Mouse (Mus musculus) bone marrow macrophage, adult 2 months (primary cell): Measurements from ENCODE around the gene Fgfr2. TPM values are rescaled to one million over a fixed set of nuclear protein-coding genes. Genes with fewer than 3 reads are reported as not detected.

Source experiments
- H3K27ac ChIP-seq: 2 replicates; pipeline ENCODE4 v1.5.1; 2012; ENCODE audit warnings: low read depth, low read length; ENCODE audit not compliant: insufficient read depth
- H3K4me1 ChIP-seq: 2 replicates; pipeline ENCODE4 v1.6.1; 2012; ENCODE audit warnings: low read length; ENCODE audit not compliant: control insufficient read depth, insufficient read depth
- H3K4me3 ChIP-seq: 2 replicates; pipeline ENCODE4 v1.5.1; 2012; ENCODE audit warnings: mild to moderate bottlenecking, low read length, moderate library complexity; ENCODE audit not compliant: insufficient read depth
- CTCF ChIP-seq: IDR thresholded peaks from 2 replicates; pipeline ENCODE4 v1.5.1; 2012; ENCODE audit warnings: low read depth, mild to moderate bottlenecking, low read length, moderate library complexity
- POLR2A ChIP-seq: IDR thresholded peaks from 2 replicates; pipeline ENCODE4 v1.6.1; 2012; ENCODE audit warnings: mild to moderate bottlenecking, low read depth, low read length, borderline replicate concordance
- polyA plus RNA-seq: library from polyadenylated mRNA; stranded (reverse); fragments of >200 nt; gene quantifications from 2 replicates; pipeline ENCODE4 v1.2.4, GENCODE M21; 2012; ENCODE audit not compliant: missing spikeins, insufficient read depth, insufficient read length

Gene Fgfr2
- polyA plus RNA-seq, 1 experiment: 0.27 TPM

DNA sequence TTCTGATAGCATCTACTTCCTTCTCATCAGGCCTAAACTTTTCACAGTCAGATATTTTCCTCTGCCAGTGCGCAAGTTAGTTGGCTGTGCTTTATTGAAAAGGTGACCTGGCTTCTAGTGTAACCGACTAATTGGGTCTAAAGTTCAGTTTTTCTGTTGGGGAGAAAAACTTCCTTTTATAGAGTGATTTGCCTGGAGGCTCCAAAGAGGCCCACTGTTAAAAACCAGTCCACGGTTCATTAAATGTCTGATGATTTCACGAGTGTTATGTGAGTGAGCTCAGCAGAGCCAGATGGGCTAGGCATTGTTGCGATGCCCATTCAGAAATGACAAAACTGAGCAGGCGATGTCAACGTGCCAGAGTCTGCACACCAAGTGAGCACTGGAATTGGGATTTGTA, 2552.7 kb downstream of the Fgfr2 start:
- no peak for TF ChIP-seq CTCF
- no peak overlapping the region for H3K27ac ChIP-seq
- no peaks in the 10 kb centered on the region for H3K4me1 ChIP-seq
- H3K4me3 ChIP-seq: no peak overlapping the region

DNA sequence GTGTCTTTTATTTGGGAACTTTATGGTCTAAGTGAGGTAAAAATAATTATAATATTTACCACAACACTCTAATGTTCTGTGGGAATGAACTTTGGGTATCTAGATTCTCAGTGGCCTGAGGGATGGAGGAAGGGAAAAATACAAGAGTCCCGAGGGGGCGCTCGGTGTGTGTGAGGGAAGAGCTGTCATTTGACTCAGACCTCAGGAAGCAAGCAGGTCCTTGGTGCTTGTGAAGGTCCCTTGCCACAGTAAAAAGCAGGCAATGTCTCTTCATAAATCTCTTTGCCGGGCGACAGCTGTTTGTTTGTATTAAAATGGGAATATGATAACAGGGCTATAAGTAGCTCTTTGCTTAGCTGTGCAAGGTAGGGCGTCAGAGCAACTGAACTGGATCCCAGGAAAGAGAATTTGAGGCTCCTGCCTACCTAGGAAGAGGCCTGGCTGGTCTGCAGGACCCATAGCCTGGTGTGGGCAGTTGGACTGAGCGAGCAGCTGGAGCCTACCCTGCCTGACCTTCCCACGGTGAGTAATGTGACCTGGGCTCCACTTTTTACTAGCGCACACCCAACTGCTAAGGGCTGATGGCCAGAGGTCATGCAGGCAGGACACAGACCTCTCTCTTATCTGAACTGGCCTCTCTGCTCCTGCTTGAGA, 2554.2 kb downstream of the Fgfr2 start:
- Histone ChIP-seq H3K27ac (no peak overlapping the region), H3K4me3 (no peak overlapping the region), H3K4me1 (no peaks in the 10 kb centered on the region)
- TF ChIP-seq CTCF (no peak), POLR2A (no peak)

DNA sequence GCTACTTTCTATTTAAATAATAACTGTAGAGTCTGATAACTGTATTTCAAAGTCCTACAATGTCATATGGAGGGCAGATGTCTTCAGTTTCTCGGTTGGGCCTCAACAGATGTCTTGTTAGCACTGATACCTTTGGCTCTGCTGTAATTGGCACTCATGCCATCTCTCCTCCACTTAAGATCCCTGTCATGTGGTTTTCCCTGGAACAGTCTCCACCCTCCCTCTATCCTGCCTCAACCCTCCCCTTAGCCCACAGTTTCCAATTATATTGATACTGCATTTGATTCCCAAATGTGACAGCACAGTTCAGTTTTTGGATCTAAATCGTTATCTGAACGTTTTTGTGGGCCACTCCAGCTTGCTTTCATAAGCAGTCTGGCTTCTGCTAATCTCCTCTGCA, 2558.6 kb downstream of the Fgfr2 start:
- no peak overlapping the region for H3K4me3 ChIP-seq
- no peak for TF ChIP-seq CTCF
- no peak for TF ChIP-seq POLR2A
- H3K4me1 ChIP-seq: no peaks in the 10 kb centered on the region
- H3K27ac ChIP-seq: no peak overlapping the region

- Histone ChIP-seq H3K27ac (no peak overlapping the region), H3K4me3 (no peak overlapping the region), H3K4me1 (no peaks in the 10 kb centered on the region)
- TF ChIP-seq CTCF (no peak), POLR2A (no peak)
Measured at GRCm38 (mm10) chr7:130563880-130564279, 2559.3 kb downstream of the Fgfr2 start.

GRCm38 (mm10) chr7:130563276-130563675, 2559.9 kb downstream of the Fgfr2 start:
- TF ChIP-seq POLR2A (no peak), CTCF (no peak)
- H3K4me3 ChIP-seq: no peak overlapping the region
- H3K4me1 ChIP-seq: no peaks in the 10 kb centered on the region
- no peak overlapping the region for H3K27ac ChIP-seq

GRCm38 (mm10) chr7:130560933-130561332, 2562.2 kb downstream of the Fgfr2 start:
- Histone ChIP-seq H3K27ac (no peak overlapping the region), H3K4me1 (no peaks in the 10 kb centered on the region), H3K4me3 (no peak overlapping the region)
- TF ChIP-seq POLR2A (no peak), CTCF (no peak)

- Histone ChIP-seq H3K4me3 (no peak overlapping the region), H3K4me1 (no peaks in the 10 kb centered on the region), H3K27ac (no peak overlapping the region)
- TF ChIP-seq POLR2A: no peak
- TF ChIP-seq CTCF: no peak
Measured at GRCm38 (mm10) chr7:130558592-130558991, 2564.6 kb downstream of the Fgfr2 start.

DNA sequence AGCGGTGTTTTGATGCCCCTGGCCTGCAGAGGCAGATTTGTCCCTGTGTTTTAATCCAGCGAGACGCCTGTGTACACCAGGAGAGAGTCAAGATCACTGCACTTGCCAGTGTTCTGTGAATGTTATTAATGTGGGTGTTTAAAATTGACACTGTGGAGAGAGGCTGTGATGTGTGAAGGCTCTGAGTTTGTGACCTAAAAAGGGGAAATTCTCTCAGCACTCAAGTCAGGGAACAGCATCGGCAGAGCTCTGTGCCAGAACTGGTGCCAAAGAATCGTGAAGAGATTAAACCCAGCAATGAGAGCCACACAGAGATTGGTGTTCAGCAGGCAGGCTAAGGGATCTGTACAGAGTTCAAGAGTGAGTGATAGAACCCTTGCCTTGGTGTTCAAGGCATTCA, 2567.6 kb downstream of the Fgfr2 start:
- Histone ChIP-seq H3K4me3 (no peak overlapping the region), H3K27ac (no peak overlapping the region), H3K4me1 (no peaks in the 10 kb centered on the region)
- no peak for TF ChIP-seq CTCF
- TF ChIP-seq POLR2A: no peak

DNA sequence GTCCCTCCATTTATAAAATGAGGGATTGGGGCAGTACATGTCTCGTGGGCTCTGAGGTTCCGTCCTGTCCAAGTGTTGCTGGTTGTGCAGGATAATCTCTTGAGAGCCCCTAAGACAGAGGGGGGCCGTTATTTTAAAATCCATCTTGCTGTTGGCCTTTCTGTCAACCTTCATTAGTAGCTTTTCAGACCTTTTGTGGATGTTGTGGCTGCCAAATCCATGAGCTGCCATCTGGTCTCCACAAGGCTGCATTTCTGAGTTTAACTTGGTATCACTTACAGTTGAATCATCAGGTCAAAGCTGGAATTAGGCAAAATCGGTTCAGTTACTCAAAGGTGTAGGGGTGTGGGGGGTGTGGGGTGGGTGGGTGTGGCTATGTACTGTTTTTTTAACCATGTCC, 2569.8 kb downstream of the Fgfr2 start:
- no peak overlapping the region for H3K4me3 ChIP-seq
- TF ChIP-seq CTCF (no peak), POLR2A (no peak)
- no peak overlapping the region for H3K27ac ChIP-seq
- H3K4me1 ChIP-seq: no peaks in the 10 kb centered on the region

GRCm38 (mm10) chr7:130552780-130553179, 2570.4 kb downstream of the Fgfr2 start:
- no peak overlapping the region for H3K27ac ChIP-seq
- H3K4me3 ChIP-seq: no peak overlapping the region
- peaks cover 2% of the 10 kb centered on the region; the same call in 1 of the 2 replicates for H3K4me1 ChIP-seq
- TF ChIP-seq POLR2A (no peak), CTCF (no peak)
